ENCODE assay signal across 10 mouse cellular contexts in genomic region chr17:7284297-7284910, GRCm38 (mm10). TPM values are rescaled to one million over a fixed set of nuclear protein-coding genes. Genes with fewer than 3 reads are reported as not detected.
A peak's percentile ranks its signal among the peaks of the same experiment; 100 is the strongest.
DNase-seq lines count a peak whose midpoint lies in the region; ATAC-seq lines count a peak whose summit lies in the region.
"Had no signal": no experiment of that assay in that cellular context is flagged by ENCODE, and none has a peak within 500 bp of the region (broad histone marks: within the 10 kb centered on the region; RNA-seq: fewer than 3 reads in every experiment).

No protein-coding gene starts in this region.

- H3K4me3 ChIP-seq in forebrain, embryonic 15.5 days = no peak overlapping the region
- no peak overlapping the region for H3K4me3 ChIP-seq in forebrain, embryonic 16.5 days (replicated peaks; ENCODE audit: low read length)
- H3K4me3 ChIP-seq in heart, embryonic 12.5 days = no peak overlapping the region
- H3K4me3 ChIP-seq: limb, embryonic 13.5 days had no signal

- H3K27me3 ChIP-seq in forebrain, embryonic 15.5 days = no peaks in the 10 kb centered on the region
- H3K27me3 ChIP-seq in forebrain, embryonic 16.5 days (replicated peaks; ENCODE audit: control insufficient read depth, insufficient read depth, low read length) = no peaks in the 10 kb centered on the region
- H3K27me3 ChIP-seq in heart, embryonic 12.5 days (replicated peaks) = no peaks in the 10 kb centered on the region
- H3K27me3 ChIP-seq: CH12.LX; limb, embryonic 13.5 days had no signal

- WGBS in forebrain, embryonic 15.5 days = 70% methylated on average over 8 of the region's 8 CpGs
- 61% methylated on average over 8 of the region's 8 CpGs for WGBS in forebrain, embryonic 16.5 days
- 15% methylated on average over 8 of the region's 8 CpGs for WGBS in heart, embryonic 12.5 days

- peak overlapping the region; percentile 87 for H3K27ac ChIP-seq in forebrain, embryonic 15.5 days (replicated peaks)
- H3K27ac ChIP-seq in forebrain, embryonic 16.5 days (ENCODE audit: low read length) = no peak overlapping the region
- H3K27ac ChIP-seq in heart, embryonic 12.5 days (ENCODE audit: poor library complexity, severe bottlenecking) = peak overlapping the region; percentile 97
- H3K27ac ChIP-seq: limb, embryonic 13.5 days had no signal

- H3K9me3 ChIP-seq in forebrain, embryonic 15.5 days = no peaks in the 10 kb centered on the region
- H3K9me3 ChIP-seq in forebrain, embryonic 16.5 days (ENCODE audit: control insufficient read depth, low read length) = no peaks in the 10 kb centered on the region
- H3K9me3 ChIP-seq in heart, embryonic 12.5 days (replicated peaks) = no peaks in the 10 kb centered on the region
- H3K9me3 ChIP-seq: limb, embryonic 13.5 days had no signal

- peaks cover 24% of the 10 kb centered on the region for H3K4me1 ChIP-seq in forebrain, embryonic 15.5 days
- peaks cover 16% of the 10 kb centered on the region for H3K4me1 ChIP-seq in forebrain, embryonic 16.5 days (replicated peaks; ENCODE audit: control insufficient read depth, insufficient read depth, low read length)
- H3K4me1 ChIP-seq in heart, embryonic 12.5 days (replicated peaks) = peaks cover 68% of the 10 kb centered on the region
- H3K4me1 ChIP-seq: limb, embryonic 13.5 days had no signal

- H3K9ac ChIP-seq in forebrain, embryonic 15.5 days (replicated peaks) = no peak overlapping the region
- no peak overlapping the region for H3K9ac ChIP-seq in forebrain, embryonic 16.5 days (replicated peaks; ENCODE audit: low read depth, low read length)
- H3K9ac ChIP-seq in heart, embryonic 12.5 days = 0 out of 2 replicates have a peak overlapping the region, but pooled peaks have one; percentile 27
- H3K9ac ChIP-seq: limb, embryonic 13.5 days had no signal

- no peak overlapping the region for H3K4me2 ChIP-seq in forebrain, embryonic 15.5 days (replicated peaks)
- H3K4me2 ChIP-seq in forebrain, embryonic 16.5 days (ENCODE audit: low read length) = no peak overlapping the region
- 0 out of 2 replicates have a peak overlapping the region, but pooled peaks have one; percentile 32 for H3K4me2 ChIP-seq in heart, embryonic 12.5 days
- H3K4me2 ChIP-seq: limb, embryonic 13.5 days had no signal

- peaks cover 2% of the 10 kb centered on the region; the same call in 1 of the 2 replicates for H3K36me3 ChIP-seq in forebrain, embryonic 15.5 days
- no peaks in the 10 kb centered on the region for H3K36me3 ChIP-seq in forebrain, embryonic 16.5 days (ENCODE audit: control insufficient read depth, insufficient read depth)
- peaks cover 54% of the 10 kb centered on the region for H3K36me3 ChIP-seq in heart, embryonic 12.5 days

- peak; percentile 83 for DNase-seq in NIH3T3 (ENCODE audit: low read depth)
- DNase-seq in kidney, postnatal 25 days = peak; percentile 74 to 82
- DNase-seq in spleen, adult 18-20 months = no peak
- no peak for DNase-seq in frontal cortex, postnatal 10 days (ENCODE audit: low spot score in 2 of 2)

- ATAC-seq in forebrain, embryonic 15.5 days (replicated peaks) = no peak
- ATAC-seq in forebrain, embryonic 16.5 days = no peak
- peak; percentile 71 for ATAC-seq in heart, embryonic 12.5 days (ENCODE audit: insufficient number of reproducible peaks, low FRiP score)
- no peak for ATAC-seq in erythroid progenitor cell, adult 5-6 weeks (replicated peaks; ENCODE audit: low FRiP score, poor library complexity, severe bottlenecking)

RNA-seq across cellular contexts. Expression of gene Tcp10a, which starts 40.0 kb away (rescaled TPM):
- polyA plus RNA-seq in forebrain, embryonic 15.5 days (2015; fragmentation: Nextera tagmentation; extraction: Ambion mirVana) = not detected in 2 replicates
- polyA plus RNA-seq in forebrain, embryonic 16.5 days (2015; fragmentation: Nextera tagmentation; extraction: Ambion mirVana) = not detected in 2 replicates
- polyA plus RNA-seq in heart, embryonic 12.5 days (2016; fragmentation: Nextera tagmentation; extraction: Ambion mirVana) = not detected in 2 replicates
- total RNA-seq in erythroid progenitor cell, adult 5-6 weeks (2015; ENCODE audit: low replicate concordance) = not detected in 2 replicates
- total RNA-seq in erythroid progenitor cell, adult 5-6 weeks (2017; ENCODE audit: low replicate concordance) = not detected in 2 replicates
- total RNA-seq: CH12.LX had no signal
- polyA plus RNA-seq: limb, embryonic 13.5 days had no signal

Comparison
In these comparisons a context has a peak if more than half of its experiments do, and no peak if none do; other contexts are left out.
1. DNase-seq: peak in NIH3T3 (single experiment) and kidney, postnatal 25 days (2 of 2); none in spleen, adult 18-20 months (0 of 2) and frontal cortex, postnatal 10 days (0 of 2).